Mouse (Mus musculus): ENCODE data around the gene Vmn1r46. TPM values are rescaled to one million over a fixed set of nuclear protein-coding genes. Genes with fewer than 3 reads are reported as not detected.

Vmn1r46 gene
- total and polyA plus RNA-seq, 3 experiments, result not detected

GRCm38 (mm10) chr6:89953556-89953955, 15.6 kb upstream of the Vmn1r46 start:
- no peak overlapping the region for H3K4me3 ChIP-seq (ENCODE audit: control insufficient read depth in 1 of 2, insufficient read depth in 1 of 2, low read depth in 2 of 2, low read length in 2 of 2)
- no peak for TF ChIP-seq POLR2AphosphoS5 (IDR thresholded peaks at IDR 0.05; ENCODE audit: borderline replicate concordance, low read depth, low read length)
- no peak for TF ChIP-seq ZKSCAN1 (IDR thresholded peaks at IDR 0.05; ENCODE audit: low read depth, low read length)
- no peak for TF ChIP-seq GABPA (IDR thresholded peaks at IDR 0.05; ENCODE audit: low read depth, low read length)
- TF ChIP-seq E2F4 (IDR thresholded peaks at IDR 0.05; ENCODE audit: borderline replicate concordance, low read depth, low read length), result no peak
- TF ChIP-seq MAX (IDR thresholded peaks at IDR 0.05; ENCODE audit: low read length), result no peak
- no peak for TF ChIP-seq TAL1 (IDR thresholded peaks at IDR 0.05; ENCODE audit: low read length)
- TF ChIP-seq KAT2A (conservative IDR thresholded peaks at IDR 0.05; ENCODE audit: low read depth, low read length), result no peak
- TF ChIP-seq MAZ (IDR thresholded peaks at IDR 0.05; ENCODE audit: low read depth, low read length), result no peak
- TF ChIP-seq MYC (IDR thresholded peaks at IDR 0.05; ENCODE audit: low read depth, low read length), result no peak
- TF ChIP-seq BHLHE40 (IDR thresholded peaks at IDR 0.05; ENCODE audit: borderline replicate concordance, low read depth, low read length), result no peak
- no peak for TF ChIP-seq ZNF384 (IDR thresholded peaks at IDR 0.05; ENCODE audit: low read depth, low read length)
- TF ChIP-seq USF1 (IDR thresholded peaks at IDR 0.05; ENCODE audit: low read depth, low read length), result no peak
- TF ChIP-seq POLR2A (IDR thresholded peaks at IDR 0.05; ENCODE audit: control insufficient read depth in 1 of 2, insufficient read depth in 1 of 2, low read depth in 1 of 2, low read length in 2 of 2, poor library complexity in 1 of 2), result no peak
- TF ChIP-seq POLR2AphosphoS2 (IDR thresholded peaks at IDR 0.05; ENCODE audit: low read length), result no peak
- TF ChIP-seq SIN3A (IDR thresholded peaks at IDR 0.05; ENCODE audit: low read length), result no peak
- TF ChIP-seq ZC3H11A (IDR thresholded peaks at IDR 0.05; ENCODE audit: low read depth, low read length), result no peak
- TF ChIP-seq CHD2 (IDR thresholded peaks at IDR 0.05; ENCODE audit: low read length), result no peak
- no peak for TF ChIP-seq TBP (IDR thresholded peaks at IDR 0.05; ENCODE audit: low read depth, low read length)
- H3K4me1 ChIP-seq (ENCODE audit: control insufficient read depth in 1 of 2, insufficient read depth in 2 of 2, low read length in 2 of 2), result no peaks in the 10 kb centered on the region
- H3K27me3 ChIP-seq (ENCODE audit: control insufficient read depth in 1 of 2, insufficient read depth in 2 of 2, low read length in 2 of 2), result no peaks in the 10 kb centered on the region
- H3K9me3 ChIP-seq (replicated peaks; ENCODE audit: insufficient read depth, low read length), result no peaks in the 10 kb centered on the region
- H3K9ac ChIP-seq (ENCODE audit: control insufficient read depth, low read depth, low read length, poor library complexity, severe bottlenecking), result no peak overlapping the region
- DNase-seq (ENCODE audit: low read depth, low spot score), result no peak
- H3K27ac ChIP-seq (ENCODE audit: control insufficient read depth, low read depth, low read length), result no peak overlapping the region
- H3K79me2 ChIP-seq (ENCODE audit: control insufficient read depth, insufficient read depth, low read length, poor library complexity), result no peaks in the 10 kb centered on the region
- H3K36me3 ChIP-seq (ENCODE audit: control insufficient read depth in 1 of 2, insufficient read depth in 2 of 2, low read length in 2 of 2), result no peaks in the 10 kb centered on the region

- DNase-seq (ENCODE audit: low read depth, low spot score), result no peak
- TF ChIP-seq MAX (IDR thresholded peaks at IDR 0.05; ENCODE audit: low read length), result no peak
- no peak for TF ChIP-seq ZMIZ1 (IDR thresholded peaks at IDR 0.05; ENCODE audit: low read depth, low read length)
- no peak for TF ChIP-seq MXI1 (IDR thresholded peaks at IDR 0.05; ENCODE audit: low read depth, low read length)
- Histone ChIP-seq H3K36me3 (ENCODE audit: control insufficient read depth in 1 of 2, insufficient read depth in 2 of 2, low read length in 2 of 2) (no peaks in the 10 kb centered on the region), H3K27me3 (ENCODE audit: control insufficient read depth in 1 of 2, insufficient read depth in 2 of 2, low read length in 2 of 2) (no peaks in the 10 kb centered on the region), H3K9me3 (replicated peaks; ENCODE audit: insufficient read depth, low read length) (no peaks in the 10 kb centered on the region), H3K79me2 (ENCODE audit: control insufficient read depth, insufficient read depth, low read length, poor library complexity) (no peaks in the 10 kb centered on the region), H3K9ac (ENCODE audit: control insufficient read depth, low read depth, low read length, poor library complexity, severe bottlenecking) (no peak overlapping the region), H3K27ac (ENCODE audit: control insufficient read depth, low read depth, low read length) (no peak overlapping the region), H3K4me3 (ENCODE audit: control insufficient read depth in 1 of 2, insufficient read depth in 1 of 2, low read depth in 2 of 2, low read length in 2 of 2) (no peak overlapping the region), H3K4me1 (ENCODE audit: control insufficient read depth in 1 of 2, insufficient read depth in 2 of 2, low read length in 2 of 2) (no peaks in the 10 kb centered on the region)
Measured at GRCm38 (mm10) chr6:89966341-89966740, 2.8 kb upstream of the Vmn1r46 start.

All from MEL (cell line).